Mouse (Mus musculus): ENCODE data around the gene Mical3.

DNA sequence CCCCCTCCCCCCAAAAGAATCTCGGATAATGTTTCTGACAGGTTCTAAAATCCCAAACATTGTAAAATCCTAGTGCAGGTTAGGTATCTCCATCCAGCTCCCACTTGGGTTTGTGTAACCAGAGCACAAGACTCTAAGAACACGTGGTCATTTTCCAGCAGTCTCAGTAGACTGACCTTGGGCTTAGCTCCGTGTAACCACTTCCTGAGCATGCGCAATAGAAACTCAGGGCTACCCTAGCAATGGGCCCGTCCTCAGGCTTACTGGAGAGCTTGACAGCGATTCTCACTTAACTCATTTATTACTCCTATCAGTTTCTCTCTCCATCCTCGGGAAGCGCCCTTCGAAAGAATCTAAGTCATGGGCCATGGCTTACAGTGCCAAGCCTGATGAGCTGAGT lies 236.3 kb downstream of the Mical3 start:
- TF ChIP-seq CTCF (IDR thresholded peaks at IDR 0.05; ENCODE audit: control insufficient read depth, insufficient read depth, insufficient read length) (no peak), MAX (IDR thresholded peaks at IDR 0.05) (no peak), MYOD1 (IDR thresholded peaks at IDR 0.05; ENCODE audit: control insufficient read depth, insufficient read length, low read depth) (no peak), USF1 (IDR thresholded peaks at IDR 0.05; ENCODE audit: low read depth) (no peak), MYOG (IDR thresholded peaks at IDR 0.05; ENCODE audit: control insufficient read depth, extremely low read depth, insufficient read length) (no peak)

Data from C2C12 (cell line).